Mouse (Mus musculus) bone marrow, adult 2 months (tissue): Measurements from ENCODE around the gene Fam50b. TPM values are rescaled to one million over a fixed set of nuclear protein-coding genes. Genes with fewer than 3 reads are reported as not detected.

ENCODE experiments used
- H3K27ac ChIP-seq: fragments of 200-500 bp; 2 replicates; pipeline ENCODE4 v1.5.1; 2012; ENCODE audit warnings: low read depth, mild to moderate bottlenecking, control low read depth, inconsistent platforms, low read length; ENCODE audit not compliant: control insufficient read depth, poor library complexity, insufficient read depth
- H3K4me1 ChIP-seq: fragments of 200-500 bp; 2 replicates; pipeline ENCODE4 v1.6.1; 2011; ENCODE audit warnings: low read length; ENCODE audit not compliant: control insufficient read depth, insufficient read depth
- H3K4me3 ChIP-seq: fragments of 200-500 bp; replicated peaks from 2 replicates; pipeline ENCODE3; 2011; ENCODE audit warnings: mild to moderate bottlenecking, low read depth, low read length, control low read depth; ENCODE audit not compliant: control insufficient read depth
- CTCF ChIP-seq: fragments of 200-500 bp; IDR thresholded peaks from 2 replicates; pipeline ENCODE4 v1.5.1; 2011; ENCODE audit warnings: low read length, control low read depth; ENCODE audit not compliant: control insufficient read depth, insufficient read depth
- POLR2A ChIP-seq: fragments of 200-500 bp; IDR thresholded peaks from 2 replicates; pipeline ENCODE4 v1.6.1; 2011; ENCODE audit warnings: low read depth, mild to moderate bottlenecking, control low read depth, low read length, borderline replicate concordance; ENCODE audit not compliant: control insufficient read depth
- WGBS: fragments of 180-500 bp; shearing (Covaris S2); methylation state at CpG from one replicate; pipeline ENCODE4 v1.1.7; 2018; 5-methylcytosine and 5-hydroxymethylcytosine counted together
- polyA plus RNA-seq: library from polyadenylated mRNA; stranded (reverse); fragments of >200 nt; gene quantifications from 2 replicates; pipeline ENCODE4 v1.2.4, GENCODE M21; 2011; ENCODE audit warnings: low replicate concordance; ENCODE audit not compliant: missing spikeins, insufficient read depth, insufficient read length

Gene Fam50b
- polyA plus RNA-seq, 1 experiment, result not detected

DNA sequence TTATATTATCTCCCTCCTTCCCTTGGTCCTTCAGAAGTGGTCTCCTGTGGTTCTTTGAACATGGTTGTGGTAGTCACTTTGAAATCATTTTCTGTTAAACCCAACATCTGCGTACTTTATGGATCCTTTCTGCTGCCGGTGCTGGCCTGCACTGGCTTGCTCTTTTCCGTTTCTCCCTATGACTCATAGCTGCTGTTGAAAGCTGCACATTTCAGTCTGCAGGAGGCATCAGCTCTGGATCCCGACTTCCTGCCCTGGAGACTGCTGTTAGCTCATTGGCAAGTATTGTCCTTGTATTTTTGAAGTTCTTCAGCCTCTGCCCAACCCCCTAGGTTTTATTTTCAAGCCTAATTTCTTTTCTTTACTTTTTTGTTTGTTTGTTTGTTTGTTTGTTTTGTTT, 31.9 kb downstream of the Fam50b start:
- WGBS, result 48% methylated on average over 4 of the region's 4 CpGs
- TF ChIP-seq CTCF (no peak), POLR2A (no peak)
- H3K27ac ChIP-seq, result no peak overlapping the region
- H3K4me3 ChIP-seq, result no peak overlapping the region
- H3K4me1 ChIP-seq, result no peaks in the 10 kb centered on the region

DNA sequence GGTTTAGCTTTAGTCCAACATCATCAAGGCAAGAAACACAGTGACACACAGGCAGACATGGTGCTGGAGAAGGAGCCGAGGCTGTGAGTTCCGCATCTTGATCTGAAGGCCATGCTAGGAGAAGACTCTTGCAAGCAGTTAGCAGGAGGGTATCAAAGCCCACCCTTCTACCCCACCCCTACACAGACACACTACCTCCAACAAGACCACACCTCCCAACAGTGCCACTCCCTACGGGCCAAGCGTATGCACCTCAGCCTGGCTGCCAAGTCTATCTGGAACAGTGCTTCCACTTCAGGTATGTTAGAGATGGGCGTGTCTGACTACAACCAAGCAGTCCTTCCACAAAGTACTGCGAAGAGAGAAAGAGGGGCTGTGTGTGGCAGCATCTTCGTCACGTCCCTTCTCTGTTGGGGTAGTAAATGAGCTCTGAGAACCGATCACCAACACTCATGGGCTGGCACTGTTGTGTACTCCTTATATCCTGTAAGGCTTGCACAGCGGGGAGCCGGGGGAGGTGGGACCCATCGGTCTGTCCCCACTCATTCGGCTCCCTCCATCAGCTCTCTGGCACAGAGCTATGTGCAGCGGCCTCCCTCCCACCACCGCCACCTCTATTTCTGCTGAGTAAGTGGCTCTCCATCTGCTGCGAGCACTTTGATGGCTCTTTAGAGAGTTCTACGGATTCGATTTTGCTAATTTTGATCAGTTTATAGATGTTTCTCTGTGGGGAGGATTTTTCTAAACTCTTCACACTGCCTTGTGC, 33.1 kb downstream of the Fam50b start:
- WGBS, result 89% methylated on average over 18 of the region's 18 CpGs
- Histone ChIP-seq H3K27ac (no peak overlapping the region), H3K4me3 (no peak overlapping the region), H3K4me1 (no peaks in the 10 kb centered on the region)
- TF ChIP-seq CTCF (no peak), POLR2A (no peak)

DNA sequence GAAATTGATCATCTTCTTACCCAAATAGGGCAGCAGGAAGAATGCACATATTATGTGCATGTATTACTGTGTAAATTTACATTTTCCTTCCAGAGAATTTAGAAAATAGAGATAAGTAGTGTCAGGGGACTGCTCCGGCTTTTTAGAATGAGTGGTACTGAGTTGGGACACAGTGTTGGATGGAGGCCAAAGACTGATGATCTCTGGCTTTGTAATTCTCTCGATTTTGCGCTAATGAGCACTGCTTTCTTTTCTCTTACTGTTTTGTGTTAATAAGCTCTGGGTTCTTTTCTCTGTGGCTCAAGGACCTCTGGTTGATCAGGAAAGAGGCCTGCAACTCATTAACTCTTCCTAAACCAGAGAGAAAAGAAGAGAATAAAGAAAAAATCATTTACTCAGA, 42.1 kb downstream of the Fam50b start:
- Histone ChIP-seq H3K27ac (no peak overlapping the region), H3K4me1 (no peaks in the 10 kb centered on the region), H3K4me3 (no peak overlapping the region)
- 76% methylated on average over 3 of the region's 3 CpGs for WGBS
- no peak for TF ChIP-seq CTCF
- no peak for TF ChIP-seq POLR2A

DNA sequence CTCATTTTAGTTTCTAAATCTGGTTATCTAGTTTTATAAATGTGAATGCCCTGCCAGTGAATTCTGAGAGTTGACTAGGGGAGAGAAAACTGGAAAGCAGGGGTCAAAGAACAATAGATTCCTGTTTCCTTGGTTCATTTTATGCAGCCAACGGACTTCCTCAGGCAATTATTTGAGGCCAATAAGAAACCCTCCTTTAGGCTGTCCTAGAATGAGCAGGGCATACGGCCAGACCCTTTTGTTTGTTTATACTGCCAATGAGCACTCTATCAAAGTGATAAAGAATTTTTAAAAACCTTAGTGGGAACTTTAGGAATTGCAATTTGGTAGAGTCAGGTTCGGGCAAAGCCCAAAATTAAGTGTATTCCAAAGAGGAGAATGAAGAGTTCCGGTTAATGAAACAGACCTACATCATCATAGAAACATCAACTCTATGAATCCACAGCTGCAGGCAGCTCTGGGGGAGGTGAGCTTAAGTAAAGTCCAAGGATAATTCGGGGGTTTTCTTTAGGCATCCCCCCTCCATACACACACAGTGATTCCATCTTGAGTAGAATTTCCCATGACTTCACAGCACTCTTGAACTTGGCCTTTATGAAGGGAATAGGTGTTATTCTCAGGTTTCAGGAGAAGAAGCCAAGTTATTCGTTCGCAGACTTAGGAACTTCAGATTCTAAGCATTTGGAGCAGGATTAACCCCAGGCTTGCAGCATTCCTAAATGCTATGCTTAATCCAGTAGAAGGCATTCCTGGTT, 46.4 kb downstream of the Fam50b start:
- WGBS, result 76% methylated on average over 7 of the region's 7 CpGs
- H3K4me1 ChIP-seq, result no peaks in the 10 kb centered on the region
- no peak overlapping the region for H3K4me3 ChIP-seq
- no peak for TF ChIP-seq POLR2A
- TF ChIP-seq CTCF, result no peak
- no peak overlapping the region for H3K27ac ChIP-seq

DNA sequence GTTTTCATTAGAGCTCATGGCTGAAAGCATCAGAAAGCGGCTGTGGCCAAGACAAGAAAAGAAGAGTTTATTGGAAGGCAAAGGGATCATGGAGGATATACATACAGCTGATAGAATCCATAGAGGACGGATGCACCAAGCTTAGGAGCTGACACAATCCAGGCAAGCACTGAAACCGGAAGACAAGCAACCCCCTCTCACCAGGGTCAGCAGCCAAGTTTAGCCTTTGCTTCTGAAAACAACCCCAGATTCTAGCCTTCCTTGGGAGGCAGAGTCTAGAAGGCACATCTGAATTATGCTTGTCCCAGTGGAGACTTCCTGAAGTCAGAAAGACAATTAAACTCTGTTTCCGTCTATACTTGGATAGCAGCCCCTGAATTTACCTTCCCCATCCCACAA, 47.0 kb downstream of the Fam50b start:
- TF ChIP-seq CTCF (no peak), POLR2A (no peak)
- WGBS, result 89% methylated on average over 4 of the region's 4 CpGs
- Histone ChIP-seq H3K4me3 (no peak overlapping the region), H3K27ac (no peak overlapping the region), H3K4me1 (no peaks in the 10 kb centered on the region)

DNA sequence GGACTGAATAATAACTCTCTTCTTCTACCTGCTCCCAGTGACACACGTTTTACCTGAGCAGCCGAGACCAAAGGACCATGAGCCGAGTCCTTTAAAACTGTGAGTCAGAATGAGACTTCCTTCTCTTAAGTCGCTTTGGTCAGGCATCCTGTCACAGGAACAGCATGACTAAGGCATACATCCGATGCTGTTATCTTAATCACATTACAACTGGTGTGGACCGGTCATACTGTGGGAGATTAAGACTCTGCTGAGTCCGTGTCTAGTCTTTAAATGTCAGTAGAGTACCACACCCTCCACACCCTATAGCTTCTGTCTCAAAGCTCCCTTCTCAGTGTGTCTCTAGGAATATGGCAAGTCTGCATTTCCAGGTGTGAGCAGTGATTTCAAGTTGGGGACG, 50.2 kb downstream of the Fam50b start:
- H3K4me3 ChIP-seq, result no peak overlapping the region
- TF ChIP-seq CTCF, result no peak
- no peak for TF ChIP-seq POLR2A
- WGBS, result 22% methylated on average over 8 of the region's 8 CpGs
- H3K27ac ChIP-seq, result no peak overlapping the region
- no peaks in the 10 kb centered on the region for H3K4me1 ChIP-seq

DNA sequence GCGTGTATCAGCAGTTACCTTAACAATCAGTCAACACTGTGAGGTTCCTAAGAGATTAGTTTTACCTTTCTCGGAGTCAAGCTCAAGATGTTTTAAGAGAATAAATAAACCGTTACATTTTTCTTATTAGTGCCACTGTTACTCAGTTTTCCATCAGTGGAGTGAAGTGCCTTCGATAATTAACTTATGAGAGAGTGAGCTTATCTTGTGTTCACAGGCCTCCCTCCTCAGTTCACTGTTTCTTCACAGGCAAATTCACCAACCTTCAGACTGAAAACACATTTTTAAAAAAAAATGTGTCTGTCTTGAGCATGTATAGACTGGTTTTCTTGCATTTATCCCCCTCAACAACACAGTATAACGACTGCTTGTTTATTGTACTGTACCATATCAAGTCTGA, 52.0 kb downstream of the Fam50b start:
- WGBS, result 67% methylated on average over 5 of the region's 5 CpGs
- Histone ChIP-seq H3K4me3 (no peak overlapping the region), H3K4me1 (no peaks in the 10 kb centered on the region), H3K27ac (no peak overlapping the region)
- TF ChIP-seq CTCF (no peak), POLR2A (no peak)

DNA sequence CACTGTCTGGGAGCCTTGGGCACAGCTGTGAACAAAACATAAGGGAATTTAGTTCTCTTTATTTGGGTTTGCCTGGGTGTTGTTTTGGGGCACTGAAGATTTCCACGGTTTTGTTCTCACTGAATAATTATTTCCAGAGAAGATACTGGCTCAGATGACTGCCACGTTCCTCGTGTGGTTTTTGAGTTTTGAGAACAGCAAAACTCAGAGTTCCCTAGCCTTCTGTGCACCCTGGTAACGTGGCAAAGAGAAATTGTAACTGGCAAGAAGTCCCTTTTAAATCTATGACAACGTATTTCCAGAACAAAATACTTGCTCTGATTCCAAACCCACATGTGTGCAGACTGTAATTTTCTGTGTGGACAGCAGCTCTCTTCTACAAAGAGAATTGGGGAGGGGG, 52.9 kb downstream of the Fam50b start:
- TF ChIP-seq POLR2A (no peak), CTCF (no peak)
- no peak overlapping the region for H3K4me3 ChIP-seq
- no peak overlapping the region for H3K27ac ChIP-seq
- H3K4me1 ChIP-seq, result no peaks in the 10 kb centered on the region
- 67% methylated on average over 5 of the region's 5 CpGs for WGBS

DNA sequence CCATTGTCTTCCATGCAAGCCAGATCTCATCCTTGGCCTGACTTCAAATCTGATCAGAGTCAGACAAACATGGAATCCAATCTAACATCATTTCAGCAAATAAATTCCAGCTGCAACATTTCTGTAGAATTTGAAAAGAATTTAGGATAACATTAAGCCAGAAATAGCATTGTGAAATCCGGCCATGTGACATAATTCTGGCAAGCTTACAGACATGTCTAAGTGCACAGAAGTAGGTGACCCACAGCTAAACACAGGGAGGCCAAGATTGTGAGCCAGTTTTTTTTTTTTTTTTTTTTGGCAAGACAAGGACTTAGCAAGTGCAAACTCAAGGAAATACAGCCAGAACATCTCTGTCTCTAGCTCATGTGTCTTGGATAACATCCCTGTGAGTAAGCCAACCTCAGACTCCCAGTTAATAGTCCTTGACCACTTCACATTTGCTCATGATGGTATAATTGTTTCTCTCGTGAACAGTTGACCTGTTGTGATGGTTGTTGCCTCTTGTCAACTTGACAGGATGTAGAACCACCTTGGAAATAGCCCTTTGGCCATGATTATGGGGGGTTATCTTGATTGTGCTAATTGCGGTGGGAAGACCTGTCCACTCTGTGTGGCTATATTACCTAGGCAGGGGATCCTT, 54.6 kb downstream of the Fam50b start:
- Histone ChIP-seq H3K27ac (no peak overlapping the region), H3K4me1 (no peaks in the 10 kb centered on the region; the same call in 1 of the 2 replicates), H3K4me3 (no peak overlapping the region)
- no peak for TF ChIP-seq POLR2A
- no peak for TF ChIP-seq CTCF
- WGBS, result 65% methylated on average over 3 of the region's 3 CpGs
